Mouse (Mus musculus) E14TG2a.4 (cell line): Measurements from ENCODE around the gene Syt6.

ENCODE experiments used
- CTCF ChIP-seq: conservative IDR thresholded peaks from 2 replicates; pipeline ENCODE4 v1.5.1; 2014; ENCODE audit warnings: low read length
- NANOG ChIP-seq: IDR thresholded peaks from 2 replicates; pipeline ENCODE4 v1.6.1; 2014; ENCODE audit warnings: borderline replicate concordance, low read length, mixed read lengths
- POU5F1 ChIP-seq: IDR thresholded peaks from 2 replicates; pipeline ENCODE4 v1.6.1; 2014; ENCODE audit warnings: low read length, borderline replicate concordance

- TF ChIP-seq CTCF: no peak
- no peak for TF ChIP-seq NANOG
- TF ChIP-seq POU5F1: no peak
These were observed 75.4 kb downstream of the Syt6 start for GRCm38 (mm10) chr3:103650406-103650805.
